Mouse (Mus musculus): ENCODE data around the gene Zfp827.

Gene Zfp827

DNA sequence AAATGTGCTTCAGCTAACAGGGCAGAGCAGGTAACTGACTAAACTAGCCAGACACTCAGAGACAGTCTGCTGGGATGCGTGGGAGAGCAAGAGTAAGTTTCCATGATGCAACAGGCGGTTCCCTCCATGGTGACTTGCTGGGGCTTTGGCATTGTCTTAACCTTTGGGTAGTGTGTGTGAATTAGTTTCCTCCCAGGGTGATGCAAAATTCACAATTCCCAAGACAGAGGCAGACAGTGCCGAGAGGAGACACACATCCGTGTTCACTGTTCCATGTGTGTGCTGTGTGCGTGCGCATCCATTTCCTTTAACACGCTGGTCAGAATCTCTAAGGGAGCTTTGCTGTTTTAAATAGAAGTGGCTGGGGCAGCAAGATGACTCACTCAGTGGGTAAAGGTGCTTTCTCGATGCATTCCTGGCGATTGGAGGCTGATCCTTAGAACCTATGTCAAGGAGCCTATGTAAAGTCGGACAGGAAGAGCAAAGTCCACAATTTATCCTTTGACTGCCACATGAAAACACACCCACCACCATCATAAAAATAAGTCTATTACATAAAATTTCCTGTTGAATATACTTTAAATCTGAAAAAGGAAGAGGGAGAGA is 127.4 kb downstream of the Zfp827 start:
- no peak for DNase-seq (ENCODE audit: low read depth, low spot score)

DNA sequence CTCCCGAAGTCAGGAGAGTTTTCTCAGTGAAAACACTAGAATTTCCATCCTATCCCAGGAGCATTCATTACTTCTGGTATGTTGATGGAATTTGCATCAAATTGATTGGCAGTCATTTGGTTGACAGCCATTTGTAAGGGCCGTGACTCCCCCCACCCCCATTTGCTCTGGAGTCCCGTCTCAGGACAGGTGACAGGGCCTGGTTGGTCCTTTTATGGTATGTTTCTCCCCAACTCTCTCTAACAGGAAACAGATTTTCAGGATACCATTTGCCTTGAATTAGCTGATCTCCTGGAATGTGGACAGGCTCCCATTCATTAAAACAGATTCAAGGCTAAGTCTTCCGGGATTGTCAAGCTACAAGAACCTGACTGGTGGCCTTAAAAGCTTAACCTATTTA is 129.1 kb downstream of the Zfp827 start:
- no peak for DNase-seq (ENCODE audit: low read depth, low spot score)

DNA sequence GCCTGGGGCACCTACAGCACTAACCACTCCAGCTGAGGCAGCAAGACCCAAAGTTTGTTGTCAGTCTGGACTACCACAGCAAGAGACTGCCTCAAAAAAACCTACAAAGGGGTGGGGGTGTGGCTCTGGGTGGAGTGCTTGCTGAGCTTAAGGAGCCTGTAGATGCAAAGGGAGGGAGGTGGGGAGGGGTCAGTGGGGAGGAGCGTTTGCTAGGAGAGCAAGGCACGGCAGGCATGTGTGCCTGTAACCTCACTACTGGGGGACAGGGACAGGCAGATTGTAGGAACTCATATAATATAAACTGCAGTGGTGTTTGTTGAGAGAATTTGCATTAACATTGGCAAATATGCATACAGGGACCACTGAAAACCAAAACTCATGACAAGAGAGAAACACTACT is 130.1 kb downstream of the Zfp827 start:
- peak; percentile 51 for DNase-seq (ENCODE audit: low read depth, low spot score)

DNA sequence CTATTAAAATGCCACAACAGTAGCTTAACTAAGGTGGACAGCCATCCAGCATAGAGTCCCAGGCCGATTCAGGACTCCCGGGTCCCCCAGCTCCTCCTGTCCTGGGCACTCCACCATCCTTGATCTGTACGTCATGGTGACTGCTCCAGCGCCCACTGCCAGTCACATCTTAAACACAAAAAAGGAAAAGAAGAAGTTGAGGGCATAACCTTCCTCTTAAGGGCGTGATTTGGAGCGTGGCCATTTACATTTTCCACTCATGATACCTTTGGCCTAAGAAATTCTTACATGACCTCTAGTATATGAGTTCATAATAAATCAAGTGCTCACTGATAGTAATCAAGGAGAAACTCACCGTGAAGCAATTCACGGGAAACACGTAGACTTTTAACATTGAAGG is 131.2 kb downstream of the Zfp827 start:
- DNase-seq (ENCODE audit: low read depth, low spot score): no peak

DNA sequence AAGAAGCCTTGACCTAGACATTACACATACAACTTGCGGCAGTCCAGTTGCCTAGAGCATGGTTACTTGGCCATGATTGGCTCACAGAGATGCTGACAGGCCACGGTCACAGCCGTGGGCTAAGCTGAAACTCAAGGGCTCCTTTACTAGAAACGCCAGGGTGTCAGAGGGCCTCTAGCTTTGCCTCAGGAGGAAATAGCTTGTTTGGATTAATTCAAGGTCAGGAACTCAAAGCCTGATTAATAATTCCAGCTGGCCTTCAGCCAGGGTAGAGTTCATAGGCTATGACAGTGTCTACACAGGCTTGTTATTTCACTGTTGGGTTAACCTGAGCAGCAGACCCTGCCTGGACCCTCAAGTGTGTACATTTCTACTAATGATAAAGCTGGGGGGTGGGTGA is 132.1 kb downstream of the Zfp827 start:
- DNase-seq (ENCODE audit: low read depth, low spot score): no peak

DNA sequence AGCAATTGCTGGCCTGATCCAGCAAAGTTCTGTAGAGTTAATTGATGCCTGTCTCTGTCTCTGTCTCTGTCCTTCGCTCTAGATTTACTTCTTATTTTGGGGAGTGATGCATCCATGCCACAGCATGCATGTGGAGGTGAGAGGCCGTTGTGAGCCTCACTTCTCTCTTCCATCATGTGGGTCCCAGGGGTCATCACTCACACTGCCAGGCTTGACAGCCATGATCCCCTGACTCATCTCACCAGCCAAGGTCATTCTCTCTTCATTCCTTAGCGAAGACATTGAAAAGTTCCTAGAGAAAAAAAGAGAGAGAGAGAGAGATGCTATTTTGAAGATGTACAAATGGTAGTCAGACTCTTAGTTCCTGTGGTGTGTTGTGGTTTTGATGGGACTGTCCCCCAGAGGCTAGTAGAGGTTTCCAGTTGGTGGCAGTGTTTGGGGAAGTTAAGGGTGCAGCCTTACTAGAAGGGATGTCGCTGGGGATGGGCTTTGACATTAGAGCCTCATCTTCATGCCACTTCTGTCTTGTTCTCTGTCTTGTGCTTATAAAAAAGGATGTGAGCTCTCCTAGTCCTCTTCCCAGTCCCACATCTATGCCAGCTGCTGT is 133.0 kb downstream of the Zfp827 start:
- no peak for DNase-seq (ENCODE audit: low read depth, low spot score)

DNA sequence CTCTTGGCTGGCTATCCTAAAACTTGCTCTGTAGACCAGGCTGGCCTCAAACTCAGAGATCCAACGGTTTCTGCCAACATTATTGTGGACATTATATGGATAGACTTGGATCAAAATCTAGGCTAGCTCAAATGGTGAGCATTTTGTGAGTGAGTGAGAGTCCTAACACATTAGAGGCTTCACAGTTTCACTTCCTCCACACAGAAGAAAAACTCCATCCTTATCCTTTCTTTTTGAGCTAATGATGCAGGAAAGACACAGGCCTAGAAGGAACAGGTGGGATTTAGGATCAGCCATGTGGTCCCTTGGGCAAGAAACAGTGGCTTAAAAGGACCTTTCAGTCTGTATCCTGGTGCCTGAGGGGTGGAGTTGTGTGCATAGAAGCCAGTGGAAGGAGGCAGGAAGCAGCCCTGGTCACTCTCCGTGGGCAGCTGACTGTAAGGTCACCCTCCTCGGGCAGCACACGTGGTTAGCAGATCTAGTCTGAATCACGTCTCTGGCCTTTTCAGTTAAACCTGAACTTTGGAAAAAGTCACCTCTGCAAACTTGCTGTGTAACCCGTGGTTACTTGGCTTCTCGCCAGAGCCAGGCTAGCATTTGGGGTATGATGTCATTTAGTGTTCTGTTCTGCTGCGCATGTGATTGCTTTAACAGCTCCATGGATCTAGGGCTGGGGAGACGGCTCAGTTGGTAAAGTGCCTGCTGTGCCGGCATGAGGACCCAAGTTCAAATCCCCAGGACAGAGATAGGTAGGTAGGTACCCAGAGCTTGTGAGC is 134.5 kb downstream of the Zfp827 start:
- no peak for DNase-seq (ENCODE audit: low read depth, low spot score)

DNA sequence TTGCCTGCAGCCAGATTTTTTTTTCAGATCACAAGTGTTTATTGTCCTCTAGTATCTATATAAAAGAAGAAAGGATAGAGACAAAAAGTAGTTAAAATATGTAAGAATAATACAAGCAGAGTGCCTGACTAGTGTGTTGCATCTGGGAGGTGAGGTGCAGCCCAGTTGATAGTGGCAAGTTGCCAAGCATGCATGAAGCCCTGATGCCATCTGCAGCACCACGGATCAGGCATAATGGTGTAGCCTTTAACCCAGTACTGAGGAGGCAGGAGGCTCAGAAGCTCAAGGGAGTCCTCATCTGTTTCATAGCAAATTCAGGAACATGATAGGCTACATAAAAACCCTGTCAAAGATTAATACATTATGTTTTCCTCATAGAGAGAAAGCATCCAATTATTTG is 136.1 kb downstream of the Zfp827 start:
- DNase-seq (ENCODE audit: low read depth, low spot score): no peak

DNA sequence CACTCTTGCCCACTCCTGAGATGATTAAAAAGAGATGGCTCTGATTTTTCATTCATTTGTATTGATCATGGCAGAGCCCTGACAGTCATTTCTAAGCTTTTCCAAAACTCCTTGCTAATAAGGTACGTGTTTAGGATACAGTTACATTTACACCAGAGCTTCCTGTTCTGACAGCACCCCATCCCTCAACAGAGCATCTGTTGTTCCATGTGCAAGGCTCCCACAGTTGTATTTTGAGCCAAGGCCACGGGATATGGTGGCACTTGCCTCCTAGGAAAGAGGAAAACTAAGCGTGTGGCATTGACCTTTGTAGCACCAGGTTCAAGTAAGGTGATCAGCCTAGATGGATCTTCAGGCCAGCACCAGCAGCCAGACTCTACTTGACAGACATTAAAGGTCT is 137.0 kb downstream of the Zfp827 start:
- DNase-seq (ENCODE audit: low read depth, low spot score): no peak

DNA sequence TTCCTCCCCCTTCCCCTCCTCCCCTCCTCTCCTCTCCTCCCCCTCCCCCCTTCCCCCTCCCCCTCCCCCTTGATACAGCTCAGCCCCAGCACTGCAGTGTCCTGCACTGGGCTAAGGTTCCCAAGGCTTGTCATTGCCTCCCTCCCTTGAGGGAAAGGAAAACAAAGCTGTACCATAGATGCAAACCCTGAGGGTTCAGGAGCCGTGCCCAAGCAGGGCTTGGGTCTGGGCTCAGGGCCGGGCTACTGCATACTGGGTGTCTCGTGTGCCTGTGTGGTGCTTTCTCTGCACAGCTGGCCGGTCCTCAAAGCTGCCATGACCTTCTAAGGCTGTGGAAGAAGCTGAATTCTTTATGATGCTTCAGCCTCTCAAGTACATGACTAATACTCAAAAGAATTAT is 145.4 kb downstream of the Zfp827 start:
- DNase-seq (ENCODE audit: low read depth, low spot score): no peak

DNA sequence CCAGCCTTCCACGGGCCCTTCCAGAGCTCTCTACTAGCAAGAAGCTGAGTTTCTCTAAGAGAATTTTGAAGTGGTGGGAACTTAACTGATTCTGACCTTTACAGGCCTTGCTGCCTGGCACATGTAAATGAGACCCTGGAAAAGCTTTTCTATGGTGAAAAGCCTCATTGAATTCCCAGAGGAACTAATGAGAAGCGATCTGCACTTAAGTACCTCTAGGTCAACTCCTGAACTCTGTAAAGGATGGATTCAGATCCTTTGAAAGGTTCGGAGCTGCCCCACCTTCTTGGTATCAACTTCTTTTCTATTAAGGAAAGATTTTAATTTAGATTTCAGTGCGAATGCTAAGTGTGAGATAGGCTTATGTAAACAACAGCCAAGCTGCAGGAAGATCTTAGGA is 147.8 kb downstream of the Zfp827 start:
- peak; percentile 82 for DNase-seq (ENCODE audit: low read depth, low spot score)

DNA sequence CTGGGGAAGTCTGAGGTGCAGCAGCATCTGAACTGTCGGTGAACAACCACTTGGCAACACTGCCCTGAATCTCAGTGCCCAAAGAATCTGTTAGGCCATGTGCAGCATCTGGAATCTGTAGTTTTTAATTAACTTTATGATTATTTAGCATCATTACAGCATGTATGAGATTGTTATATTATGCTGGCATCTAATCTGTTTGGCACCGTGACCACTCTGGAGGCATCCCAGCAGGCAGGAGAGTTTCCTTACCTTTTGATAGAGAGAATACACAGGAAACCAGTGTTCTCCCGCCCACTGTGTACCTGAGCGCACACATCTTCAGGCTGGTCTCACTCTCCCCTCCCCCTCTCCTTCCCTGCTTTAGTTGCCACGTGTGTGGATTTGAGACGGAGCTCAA is 151.4 kb downstream of the Zfp827 start:
- no peak for DNase-seq (ENCODE audit: low read depth, low spot score)

DNA sequence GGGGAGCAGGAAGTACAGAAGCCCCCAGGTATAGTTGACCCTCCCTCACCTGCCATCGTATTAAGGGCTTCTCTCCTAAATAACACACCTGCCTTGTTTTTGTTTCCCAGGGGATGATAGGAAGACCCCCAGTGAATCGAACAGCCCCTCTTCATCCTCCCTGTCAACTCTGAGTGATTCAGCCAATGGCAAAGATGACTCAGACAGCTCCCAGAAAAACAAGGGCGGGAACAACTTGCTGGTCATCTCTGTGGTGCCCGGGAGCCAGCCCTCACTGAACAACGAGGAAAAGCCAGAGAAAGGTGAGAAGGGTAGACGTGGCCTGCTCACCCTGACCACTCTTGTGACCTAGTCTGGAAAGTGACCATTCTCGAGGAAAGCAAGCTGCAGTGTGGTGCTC is 157.3 kb downstream of the Zfp827 start:
- DNase-seq (ENCODE audit: low read depth, low spot score): no peak

DNA sequence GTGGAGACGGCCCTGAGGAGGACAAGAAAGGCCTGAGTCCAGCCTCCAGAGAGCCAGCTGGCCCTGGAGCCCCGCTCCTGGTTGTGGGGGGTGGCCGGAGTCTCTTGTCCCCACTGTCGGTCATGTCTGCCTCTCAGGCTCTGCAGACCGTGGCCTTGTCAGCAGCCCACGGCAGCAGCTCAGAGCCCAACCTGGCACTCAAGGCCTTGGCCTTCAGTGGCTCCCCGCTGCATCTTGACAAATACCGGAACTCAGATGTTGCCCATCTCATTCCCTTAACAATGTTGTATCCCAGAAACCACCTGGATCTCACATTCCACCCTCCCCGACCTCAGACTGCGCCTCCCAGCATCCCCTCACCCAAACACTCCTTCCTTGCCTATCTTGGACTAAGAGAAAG is 161.8 kb downstream of the Zfp827 start:
- no peak for DNase-seq (ENCODE audit: low read depth, low spot score)

DNA sequence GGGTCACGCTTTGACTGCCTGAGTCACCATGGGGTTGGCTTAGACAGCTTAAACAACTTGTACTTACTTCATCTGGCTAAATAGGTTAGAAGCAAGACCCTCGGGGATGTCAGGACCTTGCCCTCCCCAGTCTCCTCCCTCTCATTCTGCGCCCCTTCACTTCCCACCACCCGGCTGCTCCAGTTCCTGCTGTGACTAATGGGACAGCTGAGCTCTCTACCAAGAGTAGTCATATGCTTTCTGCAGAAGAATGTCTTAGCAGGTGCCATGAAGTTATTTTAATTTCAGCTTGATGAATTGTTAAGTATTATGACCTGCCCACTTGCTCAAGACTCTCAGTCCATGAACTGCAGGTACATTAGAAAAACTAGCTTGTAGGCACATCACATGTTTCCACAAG is 168.2 kb downstream of the Zfp827 start:
- DNase-seq (ENCODE audit: low read depth, low spot score): no peak

DNA sequence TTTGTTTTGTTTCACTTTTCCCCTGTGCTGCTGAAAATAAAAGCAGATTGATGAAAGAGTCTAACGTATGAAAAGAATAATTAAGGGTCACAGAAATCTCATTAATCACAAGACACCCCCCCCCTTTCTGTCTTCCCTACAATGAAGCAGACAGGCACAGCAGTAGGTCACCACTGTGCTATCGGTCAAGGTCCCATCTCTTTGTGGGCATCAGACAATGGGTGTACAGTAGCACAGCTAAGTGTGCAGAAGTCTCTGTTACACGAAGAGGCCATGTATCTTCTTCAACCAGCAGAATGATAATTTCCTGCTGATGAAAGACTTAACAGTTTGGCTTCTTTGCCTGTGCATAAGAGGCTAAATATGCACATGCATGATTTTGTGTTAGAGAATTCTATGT is 170.4 kb downstream of the Zfp827 start:
- no peak for DNase-seq (ENCODE audit: low read depth, low spot score)

DNA sequence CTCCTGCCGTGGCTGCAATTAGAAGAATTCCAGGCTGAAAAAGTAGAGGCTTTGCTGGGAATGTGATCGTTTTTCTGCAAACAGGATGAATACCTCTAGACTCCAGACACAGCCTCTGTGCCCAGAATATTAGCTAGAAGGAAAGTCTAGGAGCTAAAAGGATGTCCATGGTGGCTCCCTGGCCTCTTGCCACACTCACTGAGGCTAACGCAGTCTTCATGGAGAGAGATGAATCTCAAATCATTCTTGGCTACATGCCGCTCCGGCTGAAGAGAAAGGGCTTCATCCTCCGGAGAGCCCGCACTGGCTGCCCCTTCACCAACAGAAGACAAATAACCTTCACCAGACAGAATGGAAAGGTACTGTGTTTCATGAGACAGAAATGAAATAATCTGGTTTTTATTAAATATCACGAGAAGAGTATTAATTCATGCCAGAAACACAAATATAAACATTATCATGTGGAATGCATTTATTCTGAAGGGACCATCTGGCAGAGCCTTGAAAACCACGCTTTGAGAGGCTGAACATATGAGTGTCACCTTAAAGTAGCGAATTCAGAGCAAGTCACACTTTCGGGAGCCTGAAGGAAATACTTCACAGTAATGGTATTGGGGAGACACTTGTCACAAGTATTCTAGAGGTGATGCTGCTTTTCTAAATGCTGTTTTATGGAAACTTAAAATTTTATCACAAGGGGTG is 173.4 kb downstream of the Zfp827 start:
- DNase-seq (ENCODE audit: low read depth, low spot score): no peak

DNA sequence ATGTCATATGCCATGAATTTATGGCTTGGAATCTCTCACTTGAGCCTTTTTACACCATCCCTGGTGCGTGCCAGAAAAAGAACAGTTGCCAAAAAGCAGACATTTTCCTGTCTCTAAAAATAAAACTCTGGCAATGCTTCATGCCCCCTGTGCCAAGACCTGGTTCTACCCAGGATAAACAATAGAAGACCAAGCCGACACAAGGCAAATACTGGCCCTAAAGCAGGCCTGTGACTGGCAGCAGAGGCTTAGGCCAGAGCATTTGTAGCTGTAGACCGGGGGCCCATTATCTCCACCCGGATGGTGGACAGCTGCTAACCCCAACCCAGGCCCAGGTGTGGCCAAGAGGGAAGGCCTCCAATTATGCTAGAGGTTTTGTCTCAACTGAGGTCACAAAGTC is 178.7 kb downstream of the Zfp827 start:
- no peak for DNase-seq (ENCODE audit: low read depth, low spot score)

DNA sequence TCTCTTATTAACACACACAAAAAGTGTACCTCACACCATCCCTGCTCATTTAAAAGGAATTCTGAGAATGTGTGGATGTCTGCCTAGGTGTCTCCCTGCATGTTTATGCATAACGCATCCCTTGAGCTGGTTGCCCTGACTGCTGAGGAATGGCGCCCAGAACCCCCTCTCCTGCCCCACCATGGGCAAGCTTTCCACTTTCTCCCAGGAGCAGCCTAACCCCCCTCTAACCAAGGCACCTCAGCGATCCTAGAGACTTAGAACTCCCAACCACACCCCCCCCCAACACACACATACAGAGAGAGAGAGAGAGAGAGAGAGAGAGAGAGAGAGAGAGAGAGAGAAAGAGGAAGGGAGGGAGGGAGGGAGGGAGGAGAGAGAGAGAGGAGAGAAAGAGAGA is 179.9 kb downstream of the Zfp827 start:
- DNase-seq (ENCODE audit: low read depth, low spot score): no peak

DNA sequence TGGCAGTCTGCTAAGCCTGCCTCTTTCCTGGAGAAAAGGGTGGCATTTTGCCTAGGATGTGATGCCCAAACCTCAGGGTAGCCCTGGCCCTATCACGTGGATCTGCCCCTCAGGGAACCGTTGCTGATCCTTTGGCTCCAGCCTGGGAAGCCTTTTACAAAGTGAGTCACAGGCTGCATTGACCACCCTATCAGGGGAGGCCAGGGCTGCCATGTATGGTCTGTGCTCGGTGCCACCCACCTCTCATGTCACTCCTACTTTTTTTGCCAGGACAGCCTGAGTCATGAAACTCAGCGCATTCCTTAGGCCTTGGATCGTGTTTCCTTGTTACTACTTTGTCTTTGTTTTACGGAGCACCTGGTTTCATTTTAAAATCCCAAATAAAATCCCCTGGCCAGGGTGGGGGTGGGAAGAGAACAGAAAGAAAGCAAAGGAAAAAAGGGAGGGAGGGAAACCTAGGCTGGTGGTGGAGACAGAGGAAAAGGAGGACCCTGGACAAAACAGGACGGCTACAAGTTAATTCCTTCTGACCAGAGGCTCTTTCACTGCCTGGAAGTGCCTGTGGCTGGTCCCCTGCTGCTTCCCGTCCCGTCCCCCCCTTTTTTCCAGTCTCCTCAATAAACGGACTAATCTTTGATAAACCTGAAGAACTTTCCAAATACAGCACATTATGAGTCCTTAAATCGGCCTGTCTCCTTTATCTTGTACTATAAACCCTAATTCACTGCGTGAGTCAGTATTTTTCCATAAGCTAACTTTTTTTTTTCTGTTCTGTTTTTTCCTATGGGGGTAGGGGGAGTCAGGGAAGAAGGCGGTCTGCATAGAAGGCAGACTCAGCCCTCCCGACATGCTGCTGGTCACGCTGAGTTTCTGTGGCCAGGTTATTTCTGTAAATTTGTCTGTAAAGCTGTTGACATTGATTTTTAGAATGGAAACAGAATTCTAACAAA is 180.7 kb downstream of the Zfp827 start:
- DNase-seq (ENCODE audit: low read depth, low spot score): no peak

DNA sequence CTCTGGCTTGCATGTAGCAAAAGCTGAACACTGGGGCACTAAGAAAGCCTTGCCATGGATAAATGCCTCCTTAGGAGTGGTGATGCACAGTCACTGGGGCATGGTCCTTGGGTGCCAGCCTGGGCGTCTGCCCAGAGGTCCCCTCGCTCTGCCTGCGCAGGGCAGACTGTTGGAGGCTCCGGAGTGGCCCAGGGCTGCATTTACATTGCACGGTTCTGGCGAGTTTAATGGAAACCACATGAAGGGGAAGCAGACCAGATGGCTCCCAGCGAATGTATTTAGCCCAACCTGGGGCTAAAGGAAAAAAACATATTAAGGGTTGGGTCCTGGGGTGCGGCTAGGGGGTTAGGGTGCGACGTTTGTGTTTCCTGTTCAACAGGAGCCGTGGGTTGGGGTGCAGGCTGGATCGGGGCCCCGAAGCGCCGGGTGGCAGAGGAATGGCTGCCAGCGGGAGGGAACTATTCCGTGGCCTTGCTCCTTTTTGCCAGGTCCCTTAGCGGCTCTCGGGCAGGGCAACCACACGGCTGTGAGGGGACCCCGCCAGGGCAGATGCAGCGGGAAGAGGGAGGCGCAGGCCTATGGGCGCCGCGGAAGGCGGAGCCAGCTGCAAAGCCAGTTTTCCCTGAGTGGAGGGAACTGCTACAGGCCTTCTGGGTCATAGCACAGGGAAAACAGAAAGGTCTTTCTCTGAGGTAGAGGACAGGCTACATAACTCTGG is 181.6 kb downstream of the Zfp827 start:
- DNase-seq (ENCODE audit: low read depth, low spot score): peak; percentile 55
